Comparison of ENCODE assay signal across 14 mouse cellular contexts in genomic region chr4:62367586-62367985, GRCm38 (mm10). TPM values are rescaled to one million over a fixed set of nuclear protein-coding genes. Genes with fewer than 3 reads are reported as not detected.
DNase-seq lines count a peak whose midpoint lies in the region; ATAC-seq and TF ChIP-seq lines count a peak whose summit lies in the region.
"Had no signal": no experiment of that assay in that cellular context is flagged by ENCODE, and none has a peak within 500 bp of the region (broad histone marks: within the 10 kb centered on the region; RNA-seq: fewer than 3 reads in every experiment).

No protein-coding gene starts in this region.

- H3K9me3 ChIP-seq in intestine, embryonic 16.5 days (ENCODE audit: control insufficient read depth, low read length) = no peaks in the 10 kb centered on the region
- no peaks in the 10 kb centered on the region for H3K9me3 ChIP-seq in intestine, embryonic 15.5 days
- H3K9me3 ChIP-seq in lung, postnatal 0 days (ENCODE audit: low read length) = no peaks in the 10 kb centered on the region
- H3K9me3 ChIP-seq in liver, embryonic 16.5 days (replicated peaks; ENCODE audit: control insufficient read depth, low read length) = no peaks in the 10 kb centered on the region

- 0 out of 2 replicates have a peak overlapping the region, but pooled peaks have one; percentile 7 for H3K27ac ChIP-seq in intestine, embryonic 16.5 days (ENCODE audit: low read length)
- H3K27ac ChIP-seq in intestine, embryonic 15.5 days = no peak overlapping the region
- H3K27ac ChIP-seq in lung, postnatal 0 days (ENCODE audit: low read length) = peak overlapping the region; percentile 64
- peak overlapping the region; percentile 16 for H3K27ac ChIP-seq in liver, embryonic 16.5 days (ENCODE audit: low read length)
- H3K27ac ChIP-seq: hindbrain, postnatal 0 days had no signal

- peak; percentile 70 for ATAC-seq in intestine, embryonic 16.5 days
- ATAC-seq in intestine, embryonic 15.5 days = no peak
- peak; percentile 67 for ATAC-seq in lung, postnatal 0 days
- peak; percentile 19; the same call in 1 of the 2 replicates for ATAC-seq in liver, embryonic 16.5 days (ENCODE audit: low read depth)
- ATAC-seq: activated CD4-positive, CD25-positive, alpha-beta regulatory T cell, adult 4 months; hindbrain, postnatal 0 days had no signal

- no peak overlapping the region for H3K9ac ChIP-seq in intestine, embryonic 16.5 days (ENCODE audit: low read depth, low read length)
- H3K9ac ChIP-seq in intestine, embryonic 15.5 days = no peak overlapping the region
- H3K9ac ChIP-seq in lung, postnatal 0 days (replicated peaks; ENCODE audit: low read depth) = no peak overlapping the region
- H3K9ac ChIP-seq in liver, embryonic 16.5 days (ENCODE audit: low read depth, low read length) = no peak overlapping the region

- H3K4me3 ChIP-seq in intestine, embryonic 16.5 days (ENCODE audit: low read length) = no peak overlapping the region
- H3K4me3 ChIP-seq in intestine, embryonic 15.5 days (replicated peaks) = no peak overlapping the region
- H3K4me3 ChIP-seq in lung, postnatal 0 days (ENCODE audit: low read depth, low read length) = no peak overlapping the region
- H3K4me3 ChIP-seq in lung, adult 2 months (replicated peaks; ENCODE audit: extremely low read depth, low read depth, low read length) = no peak overlapping the region
- no peak overlapping the region for H3K4me3 ChIP-seq in liver, embryonic 16.5 days (ENCODE audit: low read depth, low read length)
- H3K4me3 ChIP-seq: erythroblast, embryonic 14.5 days had no signal

- H3K27me3 ChIP-seq in intestine, embryonic 16.5 days (replicated peaks; ENCODE audit: control insufficient read depth, insufficient read depth, low read length) = no peaks in the 10 kb centered on the region
- H3K27me3 ChIP-seq in intestine, embryonic 15.5 days (replicated peaks) = no peaks in the 10 kb centered on the region
- no peaks in the 10 kb centered on the region for H3K27me3 ChIP-seq in lung, postnatal 0 days (replicated peaks; ENCODE audit: insufficient read depth, low read length)
- no peaks in the 10 kb centered on the region for H3K27me3 ChIP-seq in liver, embryonic 16.5 days (ENCODE audit: control insufficient read depth, insufficient read depth, low read depth, low read length)
- no peaks in the 10 kb centered on the region for H3K27me3 ChIP-seq in splenic B cell, adult 2 months (ENCODE audit: control insufficient read depth, insufficient read depth, low read length, poor library complexity, severe bottlenecking)

- no peak overlapping the region for H3K4me2 ChIP-seq in intestine, embryonic 16.5 days (ENCODE audit: low read depth, low read length)
- H3K4me2 ChIP-seq in intestine, embryonic 15.5 days (replicated peaks) = no peak overlapping the region
- no peak overlapping the region for H3K4me2 ChIP-seq in lung, postnatal 0 days (replicated peaks; ENCODE audit: low read depth, low read length)
- peak overlapping the region; percentile 14; the same call in 1 of the 2 replicates for H3K4me2 ChIP-seq in liver, embryonic 16.5 days (ENCODE audit: low read depth, low read length)

- no peaks in the 10 kb centered on the region for H3K36me3 ChIP-seq in intestine, embryonic 16.5 days (ENCODE audit: control insufficient read depth, insufficient read depth, low read length)
- H3K36me3 ChIP-seq in intestine, embryonic 15.5 days = no peaks in the 10 kb centered on the region
- H3K36me3 ChIP-seq in lung, postnatal 0 days (ENCODE audit: insufficient read depth, low read length) = 0 out of 2 replicates have a peak, but pooled peaks cover 3% of the 10 kb centered on the region
- H3K36me3 ChIP-seq in liver, embryonic 16.5 days (ENCODE audit: control insufficient read depth, insufficient read depth) = no peaks in the 10 kb centered on the region
- H3K36me3 ChIP-seq in splenic B cell, adult 2 months (ENCODE audit: control insufficient read depth, insufficient read depth, low read length, poor library complexity, severe bottlenecking) = no peaks in the 10 kb centered on the region

- peak; percentile 79 for DNase-seq in lung, postnatal 0 days (ENCODE audit: low spot score)
- no peak for DNase-seq in lung, adult 2 months
- DNase-seq in splenic B cell, adult 2 months (ENCODE audit: low read depth, low spot score) = peak; percentile 51
- no peak for DNase-seq in B cell, adult 2 months
- no peak for DNase-seq in adrenal gland, adult 2 months
- DNase-seq: heart, adult 18-20 months; heart, postnatal 10 days; thymus, postnatal 4 days had no signal

- no peak for TF ChIP-seq CTCF in lung, postnatal 0 days (IDR thresholded peaks at IDR 0.05)
- no peak for TF ChIP-seq CTCF in lung, adult 2 months (IDR thresholded peaks at IDR 0.05; ENCODE audit: insufficient read depth, low read length)

- TF ChIP-seq POLR2A in lung, adult 2 months (IDR thresholded peaks at IDR 0.05; ENCODE audit: borderline replicate concordance, extremely low read depth, low read depth, low read length) = no peak

- no peak for TF ChIP-seq EP300 in lung, postnatal 0 days (IDR thresholded peaks at IDR 0.05)

- H3K4me1 ChIP-seq in intestine, embryonic 16.5 days (ENCODE audit: control insufficient read depth, insufficient read depth, low read length) = peaks cover 14% of the 10 kb centered on the region
- 0 out of 2 replicates have a peak, but pooled peaks cover 3% of the 10 kb centered on the region for H3K4me1 ChIP-seq in intestine, embryonic 15.5 days (replicated peaks)
- H3K4me1 ChIP-seq in lung, postnatal 0 days (ENCODE audit: insufficient read depth, low read depth, low read length) = peaks cover 9% of the 10 kb centered on the region
- peaks cover 8% of the 10 kb centered on the region for H3K4me1 ChIP-seq in lung, adult 2 months (ENCODE audit: control insufficient read depth, insufficient read depth, low read length)
- H3K4me1 ChIP-seq in liver, embryonic 16.5 days (ENCODE audit: control insufficient read depth, low read depth, low read length) = peaks cover 50% of the 10 kb centered on the region

- 79% methylated on average over 6 of the region's 6 CpGs for WGBS in intestine, embryonic 16.5 days
- WGBS in intestine, embryonic 15.5 days = 77% methylated on average over 6 of the region's 6 CpGs
- WGBS in lung, postnatal 0 days = 45% methylated on average over 6 of the region's 6 CpGs
- WGBS in lung, adult 2 months = 61% methylated on average over 6 of the region's 6 CpGs
- 42% methylated on average over 6 of the region's 6 CpGs for WGBS in liver, embryonic 16.5 days (ENCODE audit: insufficient replicate concordance)

RNA-seq across cellular contexts. Expression of gene Slc31a1, which starts 7.1 kb away (rescaled TPM):
- 127 and 149 TPM in 2 replicates for polyA plus RNA-seq in intestine, embryonic 16.5 days (2015; fragmentation: Nextera tagmentation; extraction: Ambion mirVana)
- 96.6 and 102 TPM in 2 replicates for polyA plus RNA-seq in intestine, embryonic 15.5 days (2015; fragmentation: Nextera tagmentation; extraction: Ambion mirVana)
- polyA plus RNA-seq in lung, postnatal 0 days (2015; fragmentation: Nextera tagmentation; extraction: Ambion mirVana) = 57.2 and 61.1 TPM in 2 replicates
- 23.2 and 29.3 TPM in 2 replicates for polyA plus RNA-seq in lung, adult 2 months (2012; rRNA removed)
- polyA plus RNA-seq in liver, embryonic 16.5 days (2015; fragmentation: Nextera tagmentation; extraction: Ambion mirVana) = 60.4 and 63.7 TPM in 2 replicates
- 10 to 100 TPM; 50.1 to 50.7 TPM for total RNA-seq in adrenal gland, adult 2 months (2021)
- polyA plus RNA-seq in adrenal gland, adult 2 months (2012; rRNA removed) = 11.6 and 12.3 TPM in 2 replicates

RNA-seq across cellular contexts. Expression of gene Fkbp15, which starts 7.2 kb away (rescaled TPM):
- 24.3 and 27.9 TPM in 2 replicates for polyA plus RNA-seq in intestine, embryonic 16.5 days (2015; fragmentation: Nextera tagmentation; extraction: Ambion mirVana)
- polyA plus RNA-seq in intestine, embryonic 15.5 days (2015; fragmentation: Nextera tagmentation; extraction: Ambion mirVana) = 23.7 and 24.7 TPM in 2 replicates
- 23.2 and 23.6 TPM in 2 replicates for polyA plus RNA-seq in lung, postnatal 0 days (2015; fragmentation: Nextera tagmentation; extraction: Ambion mirVana)
- polyA plus RNA-seq in lung, adult 2 months (2012; rRNA removed) = 35.6 and 41.5 TPM in 2 replicates
- 14.5 and 15.9 TPM in 2 replicates for polyA plus RNA-seq in liver, embryonic 16.5 days (2015; fragmentation: Nextera tagmentation; extraction: Ambion mirVana)
- total RNA-seq in adrenal gland, adult 2 months (2021) = 10 to 100 TPM; 35.2 to 36.9 TPM
- polyA plus RNA-seq in adrenal gland, adult 2 months (2012; rRNA removed) = 21.8 and 27.4 TPM in 2 replicates

RNA-seq across cellular contexts. Expression of gene Cdc26, which starts 40.9 kb away (rescaled TPM):
- polyA plus RNA-seq in intestine, embryonic 16.5 days (2015; fragmentation: Nextera tagmentation; extraction: Ambion mirVana) = 106 and 122 TPM in 2 replicates
- polyA plus RNA-seq in intestine, embryonic 15.5 days (2015; fragmentation: Nextera tagmentation; extraction: Ambion mirVana) = 138 and 147 TPM in 2 replicates
- polyA plus RNA-seq in lung, postnatal 0 days (2015; fragmentation: Nextera tagmentation; extraction: Ambion mirVana) = 91.6 and 94.2 TPM in 2 replicates
- 20.9 and 31.5 TPM in 2 replicates for polyA plus RNA-seq in lung, adult 2 months (2012; rRNA removed)
- polyA plus RNA-seq in liver, embryonic 16.5 days (2015; fragmentation: Nextera tagmentation; extraction: Ambion mirVana) = 52.4 and 55.5 TPM in 2 replicates
- total RNA-seq in adrenal gland, adult 2 months (2021) = 10 to 100 TPM; 62.0 to 67.5 TPM
- polyA plus RNA-seq in adrenal gland, adult 2 months (2012; rRNA removed) = 7.9 and 12.5 TPM in 2 replicates

RNA-seq across cellular contexts. Expression of gene Prpf4, which starts 41.0 kb away (rescaled TPM):
- 14.3 and 15.9 TPM in 2 replicates for polyA plus RNA-seq in intestine, embryonic 16.5 days (2015; fragmentation: Nextera tagmentation; extraction: Ambion mirVana)
- polyA plus RNA-seq in intestine, embryonic 15.5 days (2015; fragmentation: Nextera tagmentation; extraction: Ambion mirVana) = 17.3 and 18.7 TPM in 2 replicates
- polyA plus RNA-seq in lung, postnatal 0 days (2015; fragmentation: Nextera tagmentation; extraction: Ambion mirVana) = 9.6 and 10.0 TPM in 2 replicates
- polyA plus RNA-seq in lung, adult 2 months (2012; rRNA removed) = 6.3 and 7.9 TPM in 2 replicates
- 8.4 and 9.8 TPM in 2 replicates for polyA plus RNA-seq in liver, embryonic 16.5 days (2015; fragmentation: Nextera tagmentation; extraction: Ambion mirVana)
- total RNA-seq in adrenal gland, adult 2 months (2021) = 10 to 100 TPM; 21.6 to 23.6 TPM
- 9.1 and 15.1 TPM in 2 replicates for polyA plus RNA-seq in adrenal gland, adult 2 months (2012; rRNA removed)

Comparison
In these comparisons a context has a peak if more than half of its experiments do, and no peak if none do; other contexts are left out.
1. DNase-seq: peak in lung, postnatal 0 days (single experiment) and splenic B cell, adult 2 months (single experiment); none in lung, adult 2 months (single experiment), B cell, adult 2 months (0 of 2) and adrenal gland, adult 2 months (single experiment).